Mouse (Mus musculus) lung, postnatal 14 days (tissue): Measurements from ENCODE around the gene 2410002F23Rik.
A peak's percentile ranks its signal among the peaks of the same experiment; 100 is the strongest.
"Not testable (repeated sequence)": the region's sequence is repeated elsewhere in the genome, so short reads cannot be mapped to it uniquely, and the experiment has no call there.

Source experiments
- DNase-seq: peaks from one replicate; pipeline ENCODE4 v3.0.0; 2021

The 2410002F23Rik gene

DNA sequence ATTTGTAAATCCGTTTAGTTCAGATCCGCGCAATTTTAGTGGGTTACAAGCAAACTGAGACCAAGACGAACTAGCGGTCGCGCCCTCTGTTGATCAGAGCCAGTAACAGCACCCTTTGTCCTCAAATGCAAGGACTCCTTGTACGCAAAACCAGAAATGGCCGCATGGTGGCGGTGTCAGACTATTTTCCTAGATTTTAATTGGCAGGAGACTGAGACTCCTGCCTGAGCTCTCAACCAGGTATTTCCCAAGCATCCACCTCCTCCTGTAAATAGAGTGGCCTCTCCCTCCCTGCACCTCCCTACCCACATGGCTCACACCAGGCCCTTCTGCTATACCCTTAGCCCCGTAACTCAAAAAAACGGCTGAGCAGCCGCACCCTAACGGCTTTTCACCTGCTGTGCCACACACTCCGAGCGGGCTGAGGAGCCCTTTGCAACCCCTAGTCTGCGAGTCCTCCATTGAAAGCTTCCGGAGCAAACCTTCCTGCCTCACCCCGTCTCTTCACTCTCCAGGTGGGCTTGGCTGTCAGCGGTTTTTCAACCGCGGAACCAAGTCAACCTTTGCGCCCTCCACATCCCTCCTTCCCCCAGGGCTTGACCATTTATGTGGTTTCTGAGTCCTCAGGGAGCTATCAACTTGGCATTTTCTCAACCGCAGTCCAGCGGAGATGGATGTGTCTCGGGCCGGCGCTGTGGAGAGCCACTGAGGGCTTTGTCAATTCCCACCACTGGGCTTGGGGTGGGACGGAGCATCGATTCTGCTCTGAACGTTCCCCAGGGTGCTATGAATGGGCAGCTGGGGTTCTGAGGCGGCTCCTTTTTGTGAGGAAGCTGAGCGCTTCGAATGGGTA is 16.5 kb downstream of the 2410002F23Rik start:
- peak; percentile 96 for DNase-seq

DNA sequence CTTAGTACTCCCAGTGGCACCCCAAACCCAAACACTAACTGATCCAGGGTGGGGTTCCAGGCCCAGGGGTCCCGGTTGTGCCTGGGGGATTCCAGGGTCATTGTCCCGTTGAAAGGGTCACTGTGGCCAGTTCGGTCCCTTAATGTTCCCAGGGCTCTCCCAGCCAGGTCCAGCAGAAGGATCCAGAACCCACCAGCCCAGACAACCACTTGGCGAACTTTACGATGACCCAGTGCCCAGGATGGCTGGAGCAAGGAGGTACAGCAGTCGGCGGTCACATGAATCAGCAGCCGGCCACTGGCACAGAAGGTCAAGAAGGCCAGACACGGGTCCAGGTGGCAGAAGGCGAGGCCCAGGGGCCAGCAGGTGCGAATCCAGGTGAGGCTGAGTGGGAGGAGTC is 21.6 kb downstream of the 2410002F23Rik start:
- no peak for DNase-seq

DNA sequence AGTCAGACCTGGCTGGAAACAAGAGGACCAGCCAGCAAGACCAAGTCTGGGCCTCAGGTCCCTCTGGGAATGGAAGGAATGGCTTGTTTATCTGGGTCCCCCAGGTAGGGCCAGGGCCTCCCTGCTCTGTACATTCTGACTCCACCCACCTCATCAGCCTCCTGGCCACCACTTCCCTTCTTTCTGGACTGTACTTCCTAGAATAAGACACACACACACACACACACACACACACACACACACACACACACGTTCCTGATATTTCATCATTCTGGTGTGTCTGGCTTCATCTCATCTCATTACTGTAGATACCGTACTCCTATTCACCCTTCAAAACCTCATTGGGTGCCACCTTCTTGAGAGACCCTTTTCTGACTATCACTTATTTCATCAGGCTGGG is 22.9 kb downstream of the 2410002F23Rik start:
- DNase-seq = no peak

DNA sequence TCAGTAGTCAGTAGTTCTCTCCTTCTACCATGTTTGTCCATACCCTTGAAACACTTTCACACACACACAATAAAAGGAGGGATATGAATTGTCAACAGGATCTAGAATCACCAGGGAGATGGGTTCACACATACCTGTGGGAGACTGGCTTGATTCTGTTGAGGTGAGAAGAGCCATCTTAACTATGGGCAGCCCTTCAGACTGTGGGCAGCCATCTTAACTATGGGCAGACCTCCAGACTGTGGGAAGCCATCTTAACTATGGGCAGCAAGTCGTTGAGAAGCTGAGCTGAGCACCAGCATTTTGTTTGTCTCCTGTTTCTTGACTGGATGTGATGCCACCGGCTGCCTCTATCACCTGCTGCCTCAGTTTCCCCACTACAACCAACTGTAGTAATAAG is 24.8 kb downstream of the 2410002F23Rik start:
- no peak for DNase-seq

DNA sequence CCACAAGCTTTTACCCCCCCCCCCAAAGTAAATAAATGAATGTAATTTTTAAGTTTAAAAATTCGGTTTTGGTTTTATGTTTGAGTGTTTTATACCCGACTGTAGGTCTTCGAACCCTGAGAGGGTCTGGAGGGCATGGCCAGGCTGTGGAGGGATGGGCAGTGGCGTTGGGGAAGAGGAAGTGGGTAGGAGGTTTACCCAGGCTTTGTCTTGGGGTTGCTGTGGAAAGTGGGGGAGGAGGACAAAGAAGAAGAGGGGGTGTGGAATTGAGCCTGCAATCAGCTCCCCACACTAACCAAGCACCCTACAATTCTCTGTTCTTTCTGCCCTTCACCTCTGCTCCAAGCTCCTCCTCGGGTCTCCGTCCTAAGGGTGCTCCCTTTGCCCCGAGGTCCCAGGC is 26.0 kb downstream of the 2410002F23Rik start:
- no peak for DNase-seq

DNA sequence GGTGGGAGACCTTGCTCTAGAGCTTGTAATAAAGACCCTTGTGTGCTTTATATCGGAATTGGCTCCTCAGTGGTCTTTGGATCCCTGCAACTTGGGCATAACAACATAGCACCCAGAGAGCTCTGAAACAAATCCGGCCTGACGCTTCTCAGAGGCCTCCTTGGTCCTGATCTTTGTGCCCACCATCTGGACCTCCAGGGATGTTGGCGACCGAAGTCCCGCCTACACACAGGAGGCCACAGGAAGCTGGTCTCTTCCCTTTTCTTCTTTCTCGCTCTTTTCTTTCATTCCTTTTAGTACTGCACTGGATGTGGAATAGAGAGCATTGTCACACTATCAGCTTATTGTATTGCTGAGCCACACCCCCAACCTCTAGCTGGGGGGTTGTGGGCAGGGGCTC is 26.9 kb downstream of the 2410002F23Rik start:
- no peak for DNase-seq

DNA sequence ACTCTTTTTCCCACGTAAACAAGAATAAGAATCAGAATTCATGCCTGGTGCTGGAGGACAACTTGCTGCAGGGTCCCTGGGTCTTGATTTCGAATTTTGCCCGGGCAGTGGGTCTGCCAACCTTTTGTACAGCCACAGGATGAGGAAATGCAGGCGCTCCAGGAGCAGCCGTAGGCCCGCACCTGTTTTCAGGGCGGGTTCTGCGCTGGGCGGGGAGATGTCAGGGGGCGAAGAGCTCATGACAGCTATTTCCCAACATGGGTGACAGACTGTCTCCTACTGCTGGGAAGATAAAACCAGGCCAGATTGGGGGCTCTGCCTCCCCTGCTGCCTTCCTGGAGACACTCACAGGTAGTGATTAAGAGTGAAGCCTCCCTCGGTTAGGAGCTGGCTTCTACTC is 27.6 kb downstream of the 2410002F23Rik start:
- DNase-seq = no peak

DNA sequence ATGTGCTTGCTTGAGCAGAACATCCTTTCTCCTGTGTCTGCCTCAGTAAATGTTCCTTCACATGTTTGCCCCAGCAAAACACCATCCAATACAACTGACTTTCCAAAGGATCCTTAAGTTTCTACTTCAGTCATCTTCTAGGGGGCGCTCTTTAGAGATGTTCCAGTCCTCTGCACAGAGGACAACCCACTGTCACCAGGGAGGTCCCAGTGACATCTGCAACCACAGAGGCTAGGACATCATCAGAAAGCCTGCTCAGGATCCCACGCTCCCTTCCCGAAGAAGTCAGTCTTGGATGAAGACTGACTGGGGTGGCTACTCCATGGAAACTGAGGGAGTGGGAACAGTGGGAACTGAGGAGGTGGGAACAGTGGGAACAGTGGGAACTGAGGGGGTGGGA is 29.0 kb downstream of the 2410002F23Rik start:
- DNase-seq = no peak

DNA sequence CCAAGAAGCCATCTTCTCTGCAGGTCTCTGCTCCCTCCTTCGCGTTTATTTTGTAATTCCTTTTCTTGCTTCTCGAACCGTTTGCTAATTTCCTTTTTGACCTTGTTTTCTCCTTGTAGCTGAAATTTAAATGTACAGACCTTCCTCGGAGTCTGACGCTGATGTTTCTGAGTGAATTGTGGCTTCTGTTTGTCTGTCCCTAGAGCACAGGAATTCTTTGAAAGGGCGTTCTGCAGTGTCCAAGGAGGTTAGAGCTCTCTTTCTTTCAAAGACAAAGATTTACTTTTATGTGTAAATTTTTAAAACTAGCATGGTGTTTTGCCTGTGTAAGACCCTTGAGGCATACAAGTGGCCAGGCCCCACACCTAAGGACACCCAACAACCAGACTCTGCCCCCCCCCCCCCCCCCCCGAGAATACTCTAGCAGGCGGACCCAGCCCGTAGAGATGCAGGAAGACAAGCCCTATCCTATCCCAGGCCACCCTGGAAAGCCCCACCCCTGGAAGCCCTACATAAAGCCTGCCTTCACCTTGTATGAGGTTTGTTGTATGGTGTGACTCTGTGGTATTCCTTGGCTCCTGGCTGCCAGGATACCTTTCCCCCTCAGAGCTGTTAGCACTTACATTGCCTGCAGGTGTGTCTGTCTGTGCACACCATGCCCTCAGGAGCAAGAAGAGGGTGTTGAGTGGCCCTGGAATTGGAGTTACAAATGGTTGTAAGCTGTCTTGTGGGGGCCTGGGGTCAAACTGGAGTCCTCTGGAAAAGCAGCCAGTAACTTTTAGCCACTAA is 30.1 kb downstream of the 2410002F23Rik start:
- no peak for DNase-seq

DNA sequence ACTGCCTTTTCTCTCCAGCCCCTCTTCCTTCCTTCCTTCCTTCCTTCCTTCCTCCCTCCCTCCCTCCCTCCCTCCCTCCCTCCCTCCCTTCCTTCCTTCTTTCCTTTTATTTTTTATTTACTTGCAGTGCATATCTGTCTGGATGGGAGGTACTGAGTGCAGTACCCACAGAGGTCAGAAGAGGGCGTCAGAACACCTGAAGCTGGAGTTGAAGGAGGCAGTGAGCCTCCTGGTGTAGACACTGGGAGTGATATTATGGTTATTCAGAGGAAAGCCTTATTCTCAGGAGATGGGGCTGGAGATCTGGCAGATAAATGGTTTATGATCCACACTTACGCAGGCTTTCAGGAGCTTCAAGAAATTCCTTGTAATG is 30.7 kb downstream of the 2410002F23Rik start:
- peak; percentile 29 for DNase-seq

DNA sequence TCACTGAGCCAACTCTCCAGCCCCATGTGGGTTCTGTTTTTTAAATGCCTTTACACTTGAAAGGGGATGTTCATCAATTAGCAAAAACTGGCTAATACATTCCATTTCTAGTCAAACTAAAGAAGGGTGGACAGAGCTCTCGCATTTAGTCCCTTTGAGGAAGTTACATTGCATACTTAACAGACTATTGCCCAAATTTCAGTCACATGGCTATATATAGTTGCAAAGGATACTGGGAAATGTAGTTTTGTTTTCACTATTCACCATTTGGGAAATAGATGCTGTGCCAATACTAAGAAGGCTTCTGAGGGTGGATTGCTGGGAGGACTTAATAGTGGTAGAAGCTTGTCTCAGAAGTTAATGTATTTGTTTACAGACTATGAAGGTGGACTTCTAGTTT is 34.4 kb downstream of the 2410002F23Rik start:
- DNase-seq = no peak

DNA sequence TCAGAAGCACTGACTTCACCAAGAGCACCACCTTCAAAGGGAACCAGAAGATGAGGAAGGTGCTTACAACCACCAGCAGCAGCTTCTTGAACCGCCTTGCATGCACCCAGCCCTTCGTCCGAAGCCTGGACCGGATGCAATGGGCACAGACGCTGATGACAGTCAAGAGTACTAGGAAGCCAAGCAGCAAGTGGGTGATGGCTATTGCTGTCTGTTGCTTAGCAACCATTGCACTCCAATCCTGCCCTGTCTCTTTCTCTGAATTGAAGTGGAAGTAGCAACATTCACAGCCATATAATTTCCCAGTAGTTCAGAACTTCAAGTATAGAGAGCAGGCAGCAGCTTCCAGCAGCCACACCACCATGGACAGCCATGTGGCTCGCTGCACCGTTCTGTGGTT is 35.1 kb downstream of the 2410002F23Rik start:
- DNase-seq = no peak

DNA sequence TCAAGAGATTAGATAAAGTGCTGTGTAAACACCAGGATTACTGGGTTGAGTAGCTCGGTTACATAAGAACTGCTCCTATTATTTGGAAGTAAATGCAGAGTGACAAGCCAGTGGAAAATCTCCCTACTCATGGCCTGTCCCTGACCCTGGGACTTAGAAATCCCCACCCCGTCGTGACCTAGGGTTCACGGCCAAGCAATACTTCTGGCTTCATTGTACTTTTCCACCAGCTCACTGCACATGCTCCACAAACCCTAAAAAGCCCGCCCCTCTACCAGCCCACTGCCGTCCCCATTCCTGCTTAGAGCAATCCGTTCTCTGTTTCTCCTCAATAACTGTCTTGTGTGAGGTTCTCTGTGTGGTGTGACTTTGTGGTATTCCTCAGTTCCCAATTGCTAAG is 41.2 kb downstream of the 2410002F23Rik start:
- DNase-seq = no peak

DNA sequence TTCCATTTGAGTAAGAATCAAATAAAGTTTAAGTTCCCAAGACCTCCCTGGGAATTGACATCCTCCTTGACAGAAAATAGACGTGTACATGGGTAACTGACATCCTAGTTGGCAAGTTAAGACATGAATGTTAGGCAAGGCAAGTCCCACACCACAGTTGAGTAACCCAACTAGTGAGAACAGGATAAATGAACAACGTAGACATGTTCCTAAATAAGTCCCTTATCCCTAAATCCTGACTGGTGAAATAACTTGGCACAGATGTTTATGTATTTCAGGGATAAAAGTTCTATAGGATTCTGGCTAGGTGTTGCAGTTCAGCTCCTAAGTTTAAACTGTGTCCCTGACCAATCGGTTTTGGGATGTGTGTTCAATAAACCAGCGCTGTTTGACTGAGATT is 44.5 kb downstream of the 2410002F23Rik start:
- DNase-seq = no peak

DNA sequence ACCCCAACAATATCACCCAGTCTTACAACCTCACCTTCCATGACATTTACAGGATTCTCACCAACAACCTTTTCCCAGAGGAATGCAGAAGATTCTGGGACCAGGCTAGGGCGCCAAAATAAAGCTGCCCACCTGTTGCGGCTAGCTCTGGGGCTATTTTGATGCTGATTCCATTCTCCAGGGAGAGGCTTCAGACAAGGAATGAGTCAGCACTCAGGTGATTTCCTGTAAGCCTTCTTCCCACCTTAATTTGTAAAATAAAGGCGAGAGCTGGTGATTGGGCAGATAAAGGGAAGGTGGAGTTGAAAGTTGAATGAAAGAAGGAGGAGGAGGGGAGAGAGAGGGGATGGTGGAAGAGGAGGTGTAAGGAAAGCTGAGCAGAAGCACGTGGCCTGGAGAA is 44.9 kb downstream of the 2410002F23Rik start:
- no peak for DNase-seq

DNA sequence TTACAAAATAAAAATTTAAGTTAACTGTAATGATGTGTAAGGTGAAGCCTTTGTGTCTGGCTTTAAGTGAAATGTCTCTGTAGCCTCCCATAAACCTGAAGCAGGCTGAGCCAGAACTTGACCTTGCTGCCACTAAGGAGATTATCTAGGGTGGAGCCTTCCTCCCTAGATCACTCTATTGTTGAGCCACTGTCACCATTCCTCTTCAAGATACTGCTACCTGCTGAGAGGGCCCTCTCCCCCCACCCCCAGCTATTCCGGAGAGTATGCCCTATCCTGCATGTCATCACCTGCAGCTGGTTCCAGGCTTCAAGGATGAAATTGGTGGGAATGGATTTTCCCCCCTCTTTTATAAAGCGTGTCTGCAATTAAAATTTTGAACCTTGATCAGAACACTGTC is 51.0 kb downstream of the 2410002F23Rik start:
- DNase-seq = not testable (repeated sequence)
